Mouse (Mus musculus): ENCODE results near the gene Cenpc1.
A peak's percentile ranks its signal among the peaks of the same experiment; 100 is the strongest.

Gene Cenpc1

GRCm38 (mm10) chr5:85996545-85997510 lies 68.6 kb downstream of the Cenpc1 start:
- DNase-seq (ENCODE audit: low spot score) = no peak

DNA sequence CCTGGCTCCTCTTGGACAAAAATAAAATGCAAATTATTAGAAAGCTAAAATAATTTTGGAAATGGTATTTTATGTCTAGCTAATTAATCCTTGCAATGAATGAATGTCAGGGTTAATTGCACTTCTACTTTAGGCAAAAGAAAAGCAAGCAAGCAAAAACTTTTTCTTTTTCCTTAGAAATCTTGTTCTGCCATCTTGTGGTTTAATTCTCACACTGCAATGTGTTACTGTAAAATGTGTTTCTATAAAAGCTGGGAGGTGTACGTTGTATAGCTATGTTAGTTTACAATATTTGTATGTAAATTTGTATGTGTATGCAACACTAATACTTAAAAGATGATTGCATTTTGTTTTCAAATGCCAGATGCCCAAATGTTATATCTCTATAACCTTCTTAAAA lies 70.8 kb downstream of the Cenpc1 start:
- peak; percentile 39 for DNase-seq (ENCODE audit: low spot score)

GRCm38 (mm10) chr5:85992805-85993721 lies 72.3 kb downstream of the Cenpc1 start:
- DNase-seq (ENCODE audit: low spot score) = no peak

GRCm38 (mm10) chr5:85992055-85992454 lies 73.3 kb downstream of the Cenpc1 start:
- peak; percentile 47 for DNase-seq (ENCODE audit: low spot score)

DNA sequence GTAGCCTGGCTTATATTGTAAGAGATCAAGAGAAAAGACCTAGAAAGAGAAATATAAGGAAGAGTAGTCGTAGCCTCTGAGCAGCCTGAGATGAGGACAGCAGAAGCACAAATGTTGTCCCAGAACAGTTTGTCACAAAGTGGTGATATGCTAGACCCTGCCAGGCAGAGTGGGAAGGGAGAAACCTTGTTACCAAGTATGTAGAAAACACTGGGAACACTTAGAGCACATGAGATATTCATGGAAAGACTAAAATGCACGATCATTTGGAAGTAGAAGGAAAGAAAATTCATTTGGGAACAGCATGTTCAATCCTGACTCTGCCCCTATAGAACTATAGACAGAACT lies 77.9 kb downstream of the Cenpc1 start:
- no peak for DNase-seq (ENCODE audit: low spot score)

DNA sequence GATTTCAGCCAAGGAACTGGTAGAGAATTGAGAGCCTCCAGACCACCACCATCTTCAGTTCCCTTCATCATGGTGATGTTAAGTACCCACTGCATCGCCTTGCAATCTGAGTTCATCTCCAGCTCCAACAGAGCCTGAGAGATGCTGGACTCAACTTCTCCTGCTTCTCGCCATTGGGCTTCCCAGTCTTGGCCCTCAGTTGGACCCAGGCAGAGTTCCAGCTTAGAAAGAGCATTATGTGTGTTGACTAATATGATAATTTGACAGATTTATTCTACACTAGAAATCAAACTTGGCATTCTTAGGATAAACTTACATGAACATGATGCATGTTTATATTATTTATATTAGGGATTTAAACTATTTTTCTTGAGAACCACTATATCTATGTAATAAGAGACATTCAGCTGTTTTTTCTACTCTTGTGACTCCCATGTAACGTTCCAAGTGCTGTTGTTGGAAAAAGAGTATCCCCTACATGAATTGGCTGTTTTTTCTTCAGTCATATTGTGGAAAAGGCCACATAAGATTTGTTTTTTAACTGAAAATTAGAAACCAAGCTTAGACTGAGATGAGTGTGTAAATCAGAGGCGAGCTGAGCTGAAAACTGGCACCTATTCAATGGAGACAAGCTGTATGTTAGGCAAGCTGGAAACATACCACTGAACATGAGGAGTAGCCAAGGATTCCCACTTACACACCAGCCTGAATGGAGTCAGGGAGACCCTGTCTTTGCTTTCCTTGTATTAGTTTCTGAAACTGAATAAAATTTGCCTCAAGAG lies 78.5 kb downstream of the Cenpc1 start:
- no peak for DNase-seq (ENCODE audit: low spot score)

- peak; percentile 44 for DNase-seq (ENCODE audit: low spot score)
These were observed 87.5 kb downstream of the Cenpc1 start for GRCm38 (mm10) chr5:85977646-85978426.

GRCm38 (mm10) chr5:85962791-85963190 lies 102.6 kb downstream of the Cenpc1 start:
- no peak for DNase-seq (ENCODE audit: low spot score)
